Mouse (Mus musculus): ENCODE results near the gene Limk2. TPM values are rescaled to one million over a fixed set of nuclear protein-coding genes. Genes with fewer than 3 reads are reported as not detected.

The Limk2 gene
- polyA plus RNA-seq, 1 experiment from 2014 or later: 74.8 TPM

DNA sequence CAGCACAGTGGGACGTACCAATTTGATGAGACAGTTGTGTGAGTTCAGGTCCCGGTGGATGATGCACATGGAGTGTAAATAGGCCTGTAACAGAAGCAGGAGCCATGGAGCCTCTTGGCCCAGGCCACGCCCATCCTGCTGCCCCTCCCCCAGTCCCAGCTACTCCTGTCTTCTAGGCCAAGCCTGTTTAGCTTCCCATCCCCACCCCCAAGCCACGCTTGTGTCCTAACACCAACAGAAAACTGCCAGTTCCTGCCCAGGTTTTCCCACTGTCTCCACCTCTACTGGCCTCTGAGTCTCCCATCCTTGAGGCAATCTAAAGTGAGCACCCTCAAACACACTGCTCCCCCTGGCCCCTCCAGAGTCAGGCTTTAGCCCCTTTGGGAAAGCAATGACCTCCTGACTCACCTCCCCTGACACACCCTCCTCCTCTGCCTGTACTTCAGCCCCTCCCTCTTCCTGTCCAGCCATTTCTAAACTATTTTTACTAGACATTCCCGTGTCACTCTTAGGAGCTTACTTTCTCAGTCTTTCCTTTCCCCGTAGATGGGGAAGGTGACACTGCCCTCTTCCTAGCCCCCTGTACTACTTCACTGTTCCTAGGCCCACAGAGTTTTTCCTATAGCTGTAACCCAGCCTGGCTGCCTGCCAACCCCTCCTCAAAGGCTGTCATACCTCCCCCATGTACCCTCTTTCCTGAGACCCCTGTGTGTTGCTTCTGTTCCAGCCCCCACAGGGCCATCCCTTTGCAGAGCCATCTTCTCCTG lies 60.2 kb downstream of the Limk2 start:
- peak; percentile 51 for DNase-seq (ENCODE audit: low spot score)
- Histone ChIP-seq H3K27me3 (ENCODE audit: control insufficient read depth, insufficient read depth, low read length) (no peaks in the 10 kb centered on the region), H3K4me3 (ENCODE audit: low read depth, low read length) (no peak overlapping the region), H3K4me2 (replicated peaks; ENCODE audit: low read depth, low read length) (no peak overlapping the region), H3K4me1 (replicated peaks; ENCODE audit: control insufficient read depth, insufficient read depth, low read length) (no peaks in the 10 kb centered on the region), H3K9ac (ENCODE audit: low read depth, low read length) (no peak overlapping the region), H3K9me3 (ENCODE audit: control insufficient read depth, low read length) (no peaks in the 10 kb centered on the region), H3K27ac (ENCODE audit: low read depth, low read length) (no peak overlapping the region), H3K36me3 (ENCODE audit: control insufficient read depth, insufficient read depth, low read length) (peaks cover 10% of the 10 kb centered on the region)
- WGBS: 38% methylated on average over 6 of the region's 6 CpGs
- 0 out of 2 replicates have a peak, but pooled peaks have one; percentile 31 for ATAC-seq (ENCODE audit: low FRiP score)

GRCm38 (mm10) chr11:3347835-3348195 lies 61.2 kb downstream of the Limk2 start:
- Histone ChIP-seq H3K4me3 (ENCODE audit: low read depth, low read length) (no peak overlapping the region), H3K9me3 (ENCODE audit: control insufficient read depth, low read length) (no peaks in the 10 kb centered on the region), H3K4me2 (replicated peaks; ENCODE audit: low read depth, low read length) (no peak overlapping the region), H3K27me3 (ENCODE audit: control insufficient read depth, insufficient read depth, low read length) (no peaks in the 10 kb centered on the region), H3K4me1 (replicated peaks; ENCODE audit: control insufficient read depth, insufficient read depth, low read length) (no peaks in the 10 kb centered on the region), H3K27ac (ENCODE audit: low read depth, low read length) (no peak overlapping the region), H3K36me3 (ENCODE audit: control insufficient read depth, insufficient read depth, low read length) (peaks cover 8% of the 10 kb centered on the region), H3K9ac (ENCODE audit: low read depth, low read length) (no peak overlapping the region)
- ATAC-seq (ENCODE audit: low FRiP score) (no peak), DNase-seq (ENCODE audit: low spot score) (no peak)

GRCm38 (mm10) chr11:3347091-3347834 lies 61.7 kb downstream of the Limk2 start:
- H3K27ac ChIP-seq (ENCODE audit: low read depth, low read length): no peak overlapping the region
- H3K36me3 ChIP-seq (ENCODE audit: control insufficient read depth, insufficient read depth, low read length): peaks cover 8% of the 10 kb centered on the region
- no peak overlapping the region for H3K4me2 ChIP-seq (replicated peaks; ENCODE audit: low read depth, low read length)
- no peaks in the 10 kb centered on the region for H3K9me3 ChIP-seq (ENCODE audit: control insufficient read depth, low read length)
- peak; percentile 92 for DNase-seq (ENCODE audit: low spot score)
- ATAC-seq (ENCODE audit: low FRiP score): peak; percentile 66
- H3K9ac ChIP-seq (ENCODE audit: low read depth, low read length): no peak overlapping the region
- H3K27me3 ChIP-seq (ENCODE audit: control insufficient read depth, insufficient read depth, low read length): no peaks in the 10 kb centered on the region
- no peak overlapping the region for H3K4me3 ChIP-seq (ENCODE audit: low read depth, low read length)
- H3K4me1 ChIP-seq (replicated peaks; ENCODE audit: control insufficient read depth, insufficient read depth, low read length): no peaks in the 10 kb centered on the region
- 57% methylated on average over 12 of the region's 12 CpGs for WGBS

GRCm38 (mm10) chr11:3346351-3346750 lies 62.6 kb downstream of the Limk2 start:
- DNase-seq (ENCODE audit: low spot score) (no peak), ATAC-seq (ENCODE audit: low FRiP score) (no peak)
- no peak overlapping the region for H3K9ac ChIP-seq (ENCODE audit: low read depth, low read length)
- no peaks in the 10 kb centered on the region for H3K9me3 ChIP-seq (ENCODE audit: control insufficient read depth, low read length)
- peaks cover 8% of the 10 kb centered on the region for H3K36me3 ChIP-seq (ENCODE audit: control insufficient read depth, insufficient read depth, low read length)
- no peaks in the 10 kb centered on the region for H3K27me3 ChIP-seq (ENCODE audit: control insufficient read depth, insufficient read depth, low read length)
- no peak overlapping the region for H3K27ac ChIP-seq (ENCODE audit: low read depth, low read length)
- H3K4me2 ChIP-seq (replicated peaks; ENCODE audit: low read depth, low read length): no peak overlapping the region
- WGBS: 90% methylated on average over 7 of the region's 7 CpGs
- no peak overlapping the region for H3K4me3 ChIP-seq (ENCODE audit: low read depth, low read length)
- no peaks in the 10 kb centered on the region for H3K4me1 ChIP-seq (replicated peaks; ENCODE audit: control insufficient read depth, insufficient read depth, low read length)

GRCm38 (mm10) chr11:3344916-3345315 lies 64.1 kb downstream of the Limk2 start:
- ATAC-seq (ENCODE audit: low FRiP score): no peak
- WGBS: 85% methylated on average over 3 of the region's 3 CpGs

GRCm38 (mm10) chr11:3341476-3341875 lies 67.5 kb downstream of the Limk2 start:
- Histone ChIP-seq H3K36me3 (ENCODE audit: control insufficient read depth, insufficient read depth, low read length) (peaks cover 5% of the 10 kb centered on the region; the same call in 1 of the 2 replicates), H3K4me1 (replicated peaks; ENCODE audit: control insufficient read depth, insufficient read depth, low read length) (0 out of 2 replicates have a peak, but pooled peaks cover 3% of the 10 kb centered on the region), H3K27ac (ENCODE audit: low read depth, low read length) (no peak overlapping the region), H3K4me3 (ENCODE audit: low read depth, low read length) (no peak overlapping the region), H3K9me3 (ENCODE audit: control insufficient read depth, low read length) (no peaks in the 10 kb centered on the region), H3K4me2 (replicated peaks; ENCODE audit: low read depth, low read length) (no peak overlapping the region), H3K27me3 (ENCODE audit: control insufficient read depth, insufficient read depth, low read length) (no peaks in the 10 kb centered on the region), H3K9ac (ENCODE audit: low read depth, low read length) (no peak overlapping the region)
- ATAC-seq (ENCODE audit: low FRiP score): no peak
- no peak for DNase-seq (ENCODE audit: low spot score)
- 73% methylated on average over 5 of the region's 5 CpGs for WGBS

More at GRCm38 (mm10) chr11:3344916-3345315, 64.1 kb downstream of the Limk2 start:
- DNase-seq (ENCODE audit: low spot score): no peak
- no peak overlapping the region for H3K27ac ChIP-seq (ENCODE audit: low read depth, low read length)
- no peak overlapping the region for H3K4me2 ChIP-seq (replicated peaks; ENCODE audit: low read depth, low read length)
- H3K9me3 ChIP-seq (ENCODE audit: control insufficient read depth, low read length): no peaks in the 10 kb centered on the region
- no peak overlapping the region for H3K9ac ChIP-seq (ENCODE audit: low read depth, low read length)
- peaks cover 5% of the 10 kb centered on the region; the same call in 1 of the 2 replicates for H3K36me3 ChIP-seq (ENCODE audit: control insufficient read depth, insufficient read depth, low read length)
- no peaks in the 10 kb centered on the region for H3K27me3 ChIP-seq (ENCODE audit: control insufficient read depth, insufficient read depth, low read length)
- no peak overlapping the region for H3K4me3 ChIP-seq (ENCODE audit: low read depth, low read length)
- H3K4me1 ChIP-seq (replicated peaks; ENCODE audit: control insufficient read depth, insufficient read depth, low read length): no peaks in the 10 kb centered on the region

DNA sequence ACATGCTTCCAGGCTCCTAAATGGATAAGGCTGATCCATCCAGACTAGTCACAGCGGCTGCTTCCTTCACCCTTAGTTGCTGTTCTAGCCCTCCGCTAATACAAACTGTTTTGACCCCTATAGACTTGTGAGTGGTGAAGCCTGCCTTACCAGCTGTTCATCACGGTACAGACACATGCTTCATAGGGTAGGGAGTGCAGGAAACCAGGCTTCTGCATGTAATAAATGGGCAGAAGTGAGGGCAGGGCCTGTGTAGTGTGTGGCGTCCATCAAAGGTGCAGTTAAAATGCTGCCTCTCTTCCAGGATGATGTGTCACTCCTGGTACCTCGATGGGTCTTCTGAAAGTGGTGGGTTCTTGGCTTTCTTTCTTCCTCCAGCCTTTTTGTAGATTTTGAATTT lies 71.0 kb downstream of the Limk2 start:
- H3K4me2 ChIP-seq (replicated peaks; ENCODE audit: low read depth, low read length): no peak overlapping the region
- H3K9me3 ChIP-seq (ENCODE audit: control insufficient read depth, low read length): no peaks in the 10 kb centered on the region
- peak overlapping the region; percentile 74 for H3K27ac ChIP-seq (ENCODE audit: low read depth, low read length)
- WGBS: 45% methylated on average over 5 of the region's 5 CpGs
- H3K27me3 ChIP-seq (ENCODE audit: control insufficient read depth, insufficient read depth, low read length): no peaks in the 10 kb centered on the region
- no peaks in the 10 kb centered on the region for H3K36me3 ChIP-seq (ENCODE audit: control insufficient read depth, insufficient read depth, low read length)
- 0 out of 2 replicates have a peak, but pooled peaks cover 3% of the 10 kb centered on the region for H3K4me1 ChIP-seq (replicated peaks; ENCODE audit: control insufficient read depth, insufficient read depth, low read length)
- H3K9ac ChIP-seq (ENCODE audit: low read depth, low read length): peak overlapping the region; percentile 46; the same call in 1 of the 2 replicates
- no peak overlapping the region for H3K4me3 ChIP-seq (ENCODE audit: low read depth, low read length)
- DNase-seq (ENCODE audit: low spot score) (no peak), ATAC-seq (ENCODE audit: low FRiP score) (no peak; the same call in 1 of the 2 replicates)

DNA sequence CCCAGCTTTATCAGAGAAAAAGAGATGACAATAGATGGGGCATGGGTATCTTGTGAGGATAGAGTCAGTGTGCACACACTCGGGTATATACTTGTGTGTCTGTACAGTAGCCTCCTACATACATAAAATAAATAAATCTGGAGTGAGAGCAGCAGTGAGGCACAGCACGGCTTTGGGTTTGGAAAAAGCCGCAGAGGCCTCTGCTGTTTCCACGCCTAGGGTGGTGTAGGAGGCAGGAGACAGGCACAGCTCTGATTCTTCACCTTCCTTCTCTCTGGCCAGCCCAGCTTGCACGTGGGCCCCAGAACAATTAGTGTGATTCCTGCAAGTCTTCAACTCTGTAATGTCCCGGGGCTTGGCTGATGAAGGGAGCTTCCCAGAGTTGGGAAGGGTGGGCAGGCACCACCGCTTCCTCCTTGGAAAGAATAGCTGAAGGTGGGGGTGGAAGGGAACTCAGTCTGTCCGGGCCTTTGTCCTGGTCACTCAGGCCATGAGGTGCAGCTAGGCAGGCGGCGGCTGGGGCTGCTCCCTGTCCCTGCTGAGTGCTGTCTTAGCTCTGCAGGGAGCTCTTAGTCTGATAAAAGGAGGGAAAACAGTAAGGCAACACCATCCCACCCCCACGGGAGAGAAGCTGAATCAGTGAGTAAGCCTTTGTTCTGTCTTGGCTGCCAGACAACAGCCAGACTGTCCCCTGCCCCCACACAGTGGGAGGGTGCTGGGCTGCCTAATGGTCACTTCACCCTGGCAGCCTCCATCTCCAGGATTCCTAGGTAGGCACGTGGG lies 71.6 kb downstream of the Limk2 start:
- 0 out of 2 replicates have a peak, but pooled peaks cover 3% of the 10 kb centered on the region for H3K4me1 ChIP-seq (replicated peaks; ENCODE audit: control insufficient read depth, insufficient read depth, low read length)
- 6% methylated on average over 12 of the region's 12 CpGs for WGBS
- no peak overlapping the region for H3K4me2 ChIP-seq (replicated peaks; ENCODE audit: low read depth, low read length)
- H3K9ac ChIP-seq (ENCODE audit: low read depth, low read length): peak overlapping the region; percentile 46
- H3K4me3 ChIP-seq (ENCODE audit: low read depth, low read length): no peak overlapping the region
- DNase-seq (ENCODE audit: low spot score) (peak; percentile 71), ATAC-seq (ENCODE audit: low FRiP score) (peak; percentile 85)
- peak overlapping the region; percentile 74 for H3K27ac ChIP-seq (ENCODE audit: low read depth, low read length)
- H3K27me3 ChIP-seq (ENCODE audit: control insufficient read depth, insufficient read depth, low read length): no peaks in the 10 kb centered on the region
- no peaks in the 10 kb centered on the region for H3K9me3 ChIP-seq (ENCODE audit: control insufficient read depth, low read length)
- H3K36me3 ChIP-seq (ENCODE audit: control insufficient read depth, insufficient read depth, low read length): no peaks in the 10 kb centered on the region

Measured in hindbrain, embryonic 11.5 days (tissue).